Mouse (Mus musculus): ENCODE results near the gene Smg1.

Smg1 gene

DNA sequence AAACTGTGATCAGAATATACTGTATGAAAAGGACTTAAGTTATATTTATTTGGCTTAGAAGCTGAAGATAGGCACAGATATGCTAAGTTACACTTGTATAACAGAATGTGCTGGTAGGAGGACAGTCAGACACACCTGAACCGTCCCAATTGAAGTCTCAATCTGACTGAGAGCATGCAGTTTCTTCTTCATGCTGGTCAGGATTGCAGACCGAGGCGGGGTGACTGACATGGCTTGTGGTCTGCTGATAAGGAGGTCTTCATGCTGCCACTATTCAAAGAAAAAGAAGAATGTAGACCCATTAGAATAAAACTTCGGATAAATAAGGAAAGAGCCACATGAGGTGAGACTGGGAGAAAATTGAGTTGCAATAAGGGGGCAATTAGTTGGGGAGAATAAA is 100.3 kb downstream of the Smg1 start:
- DNase-seq (ENCODE audit: low spot score in 2 of 2): peak in 1 of 2 experiments; percentile 27

DNA sequence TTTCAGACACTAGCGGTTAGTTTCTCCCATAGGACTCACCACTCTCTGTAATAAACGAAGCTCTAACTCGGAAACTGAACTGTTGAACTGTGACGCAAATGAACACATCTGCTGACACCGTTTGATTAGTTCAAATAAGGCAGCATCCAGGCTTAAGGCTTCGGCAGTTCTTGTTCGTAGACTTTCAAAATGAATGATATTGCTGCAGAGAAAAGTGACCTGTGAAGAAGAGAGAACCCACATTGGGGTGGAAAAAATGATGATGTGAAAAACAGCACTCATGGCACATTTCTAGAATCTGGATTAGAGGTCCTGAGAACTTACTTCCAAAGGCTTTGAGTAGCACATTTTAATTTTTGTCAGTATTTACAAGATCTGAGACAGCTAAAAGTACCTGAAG is 102.2 kb downstream of the Smg1 start:
- no peak for DNase-seq (ENCODE audit: low spot score in 2 of 2)

DNA sequence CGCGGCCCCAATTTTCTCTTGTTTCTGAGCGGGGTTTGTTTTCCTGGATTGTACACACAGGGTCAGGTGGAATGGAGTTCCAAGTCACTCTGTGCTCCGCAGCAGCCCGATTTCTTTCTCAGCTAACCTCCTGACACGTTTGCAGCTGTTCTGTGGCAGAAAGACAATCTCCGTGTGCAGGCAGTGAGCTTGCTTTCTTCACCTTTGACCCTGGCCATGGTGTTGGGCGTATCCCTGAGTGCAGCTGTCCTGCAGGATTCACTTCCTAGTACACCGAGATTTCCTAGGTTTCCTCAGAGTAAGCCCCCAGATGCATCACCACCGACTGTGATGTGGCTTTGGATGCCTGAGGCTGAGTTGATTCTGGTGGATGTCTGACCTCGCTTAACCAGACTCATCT is 108.3 kb downstream of the Smg1 start:
- DNase-seq (ENCODE audit: low spot score in 2 of 2): no peak

DNA sequence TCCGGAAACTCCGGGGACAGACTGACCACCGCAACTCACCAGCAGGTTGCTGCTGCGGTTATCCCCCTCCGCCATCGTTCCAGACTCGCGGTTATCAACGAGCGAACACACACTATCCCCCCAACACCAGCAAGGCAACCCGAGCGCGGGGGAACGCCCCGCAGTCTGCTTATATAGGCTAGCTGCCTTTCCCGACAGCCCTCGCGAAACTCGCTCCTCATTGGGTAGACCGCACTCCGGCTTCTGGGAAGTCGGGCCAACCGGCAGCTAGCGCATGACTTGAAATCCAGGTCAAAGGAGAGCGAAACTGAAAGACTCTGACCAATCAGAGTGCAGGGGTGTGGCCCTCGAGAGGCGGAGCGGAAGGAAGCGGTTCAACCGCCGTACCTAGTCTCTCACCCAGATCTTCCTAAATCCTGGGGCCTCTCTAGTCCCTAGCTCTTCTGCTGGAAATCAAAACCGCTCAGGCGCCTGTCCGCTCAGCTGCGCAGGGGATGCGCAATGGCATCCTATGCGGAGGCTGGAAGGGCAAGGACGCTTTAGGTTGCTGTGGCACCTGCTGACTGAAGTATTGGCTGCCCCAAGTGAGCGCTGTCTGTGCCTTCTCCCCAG is 113.9 kb downstream of the Smg1 start, which contains the start of gene Arl6ip1:
Arl6ip1 (minus strand) TSS at position 233 of the 612 bp plus-strand sequence.
- peak; percentile 98 for DNase-seq (ENCODE audit: low spot score in 2 of 2)

DNA sequence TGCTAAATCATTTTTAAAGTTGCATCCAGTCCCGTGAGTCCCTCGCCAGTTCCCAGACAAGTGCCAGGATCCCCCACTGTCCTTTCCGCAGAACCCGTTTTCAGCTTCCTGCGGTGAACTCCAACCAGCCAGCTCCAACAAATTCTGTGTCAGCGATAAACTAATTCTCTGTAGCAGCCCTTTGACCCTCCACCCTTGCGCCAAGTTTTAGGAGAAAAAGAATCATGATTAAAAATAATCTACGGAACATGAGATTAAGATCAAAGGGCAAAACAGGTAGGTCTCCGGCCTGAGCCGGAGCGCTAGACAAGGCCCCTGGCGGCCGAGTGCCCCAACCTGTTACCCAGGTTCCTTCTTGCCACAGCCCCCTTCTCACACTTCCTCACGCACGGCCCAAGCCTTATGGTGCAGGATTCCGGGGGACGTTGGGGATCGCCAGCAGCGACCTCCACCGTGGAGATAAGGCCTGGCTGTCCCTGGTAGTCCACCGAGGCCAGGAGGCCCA is 114.5 kb downstream of the Smg1 start:
- no peak for DNase-seq (ENCODE audit: low spot score in 2 of 2)

DNA sequence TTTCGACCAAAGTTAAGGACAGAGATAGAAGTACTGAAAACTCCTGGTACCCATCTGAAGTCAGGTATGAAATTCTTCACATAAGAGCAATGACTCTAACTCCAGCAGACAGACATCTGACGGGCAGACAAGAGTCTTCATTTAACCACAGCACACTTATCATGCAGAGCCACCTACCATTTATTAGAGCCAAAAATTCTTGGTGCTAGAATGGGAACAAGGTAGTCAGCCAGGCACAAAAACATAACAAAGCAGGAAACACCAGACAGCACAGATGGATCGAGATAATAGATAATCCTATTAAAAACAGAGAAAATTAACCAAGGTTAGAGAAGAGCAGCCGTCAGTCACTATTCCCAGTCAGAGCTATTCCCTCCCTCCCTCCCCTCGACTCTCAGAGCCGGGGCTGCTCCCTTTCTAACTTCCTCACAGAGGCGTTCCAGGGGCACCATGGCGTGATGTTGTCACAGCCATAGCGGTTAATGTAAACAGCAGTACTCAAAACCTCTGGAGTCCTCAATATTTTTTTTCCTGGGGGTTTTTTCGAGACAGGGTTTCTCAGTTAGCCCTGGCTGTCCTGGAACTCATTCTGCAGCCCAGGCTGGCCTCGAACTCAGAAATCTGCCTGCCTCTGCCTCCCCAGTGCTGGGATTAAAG is 117.1 kb downstream of the Smg1 start:
- DNase-seq (ENCODE audit: low spot score in 2 of 2): no peak

DNA sequence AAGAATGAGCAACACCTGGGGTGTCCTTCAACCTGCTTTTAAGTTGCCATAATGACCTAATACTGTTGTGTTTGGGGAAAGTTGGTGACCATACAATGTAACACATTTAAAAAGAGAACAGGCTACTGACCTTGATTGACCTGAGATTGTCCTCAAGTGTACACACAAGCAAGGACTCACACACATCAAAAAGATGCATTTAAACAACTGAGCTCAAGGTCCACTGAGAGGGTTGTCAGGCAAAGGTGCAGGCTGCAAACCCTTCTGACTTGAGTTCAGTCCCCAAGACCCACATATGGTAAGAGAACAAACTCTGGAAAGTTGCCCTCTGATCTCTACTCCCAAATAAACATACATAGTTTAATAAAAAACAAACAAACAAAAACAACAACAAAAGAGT is 117.7 kb downstream of the Smg1 start:
- DNase-seq (ENCODE audit: low spot score in 2 of 2): no peak

DNA sequence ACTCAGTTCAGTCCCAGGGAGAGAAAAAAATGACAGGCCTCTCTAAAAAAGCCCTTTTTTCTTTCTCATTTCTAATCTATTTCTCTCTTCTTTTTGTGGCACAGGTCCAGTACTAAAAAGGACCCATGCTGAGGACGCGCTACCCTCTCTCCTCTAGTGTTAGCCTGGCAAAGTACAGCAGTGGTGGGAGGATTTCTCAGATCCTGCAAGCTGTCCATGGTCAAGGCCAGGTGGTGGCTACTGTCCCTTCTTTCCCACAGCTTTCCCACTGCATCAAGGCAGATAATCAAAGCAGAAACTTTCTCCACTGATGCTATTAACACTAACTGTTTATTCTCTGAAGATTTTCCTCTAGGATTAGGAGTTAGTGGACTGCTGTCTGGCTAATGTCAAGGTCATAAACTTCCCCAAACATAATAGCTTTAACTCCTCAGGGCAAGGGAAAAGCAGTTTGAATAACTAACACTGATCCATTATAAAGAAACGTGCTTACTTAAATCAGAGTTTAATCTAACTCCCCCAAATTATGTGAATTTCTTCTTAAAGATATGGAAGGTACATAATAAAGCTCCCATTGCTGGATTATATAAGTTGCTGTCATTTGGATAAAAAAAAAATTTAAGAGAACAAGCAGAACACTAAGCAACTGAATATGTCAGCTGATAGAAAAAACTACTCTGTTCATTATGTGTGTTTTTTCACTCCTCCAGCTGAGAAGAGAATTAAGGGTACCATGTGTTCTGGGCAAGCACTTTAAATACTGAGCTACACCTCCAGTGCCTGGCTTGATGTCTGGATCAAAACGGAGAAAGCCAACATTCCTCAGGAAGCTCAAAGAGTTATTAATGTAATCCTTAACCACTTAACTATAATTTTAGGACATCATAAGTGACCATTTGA is 119.7 kb downstream of the Smg1 start:
- DNase-seq (ENCODE audit: low spot score in 2 of 2): no peak

DNA sequence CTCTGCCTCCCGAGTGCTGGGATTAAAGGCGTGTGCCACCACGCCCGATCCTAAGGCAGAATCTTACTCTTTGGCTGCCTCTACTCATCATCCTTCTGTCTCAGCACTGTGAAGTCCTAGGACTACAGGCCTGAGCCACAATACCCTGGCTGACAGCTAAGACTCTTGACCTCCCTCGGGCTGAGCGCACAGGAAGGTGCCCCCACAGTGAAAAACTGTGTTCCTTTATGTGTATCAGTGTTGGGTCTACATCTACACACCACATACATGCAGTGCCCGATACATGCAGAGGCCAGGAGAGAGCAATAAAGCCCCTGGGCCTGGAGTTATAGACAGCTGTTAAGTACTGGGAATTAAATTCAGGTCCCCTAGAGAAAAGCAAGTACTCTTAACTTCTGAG is 121.2 kb downstream of the Smg1 start:
- DNase-seq (ENCODE audit: low spot score in 2 of 2): no peak

DNA sequence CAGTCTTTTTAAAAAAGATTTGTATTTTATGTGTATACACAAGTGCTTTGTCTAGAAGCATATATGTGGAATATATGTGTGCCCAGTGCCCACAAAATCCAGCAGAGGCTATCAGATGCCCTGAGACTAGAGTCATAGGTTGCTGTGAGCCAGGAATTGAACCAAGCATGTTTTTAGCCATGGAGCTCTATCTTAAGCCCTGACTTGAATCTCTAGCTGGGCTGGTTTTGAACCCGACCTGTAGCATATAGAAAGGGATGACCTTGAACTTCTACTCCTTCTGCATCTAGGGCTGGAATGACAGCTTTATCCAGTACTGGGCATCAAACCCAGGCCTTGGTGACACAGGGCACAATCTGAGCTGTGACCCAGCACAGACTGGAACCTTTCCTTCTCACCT is 122.8 kb downstream of the Smg1 start:
- no peak for DNase-seq (ENCODE audit: low spot score in 2 of 2)

DNA sequence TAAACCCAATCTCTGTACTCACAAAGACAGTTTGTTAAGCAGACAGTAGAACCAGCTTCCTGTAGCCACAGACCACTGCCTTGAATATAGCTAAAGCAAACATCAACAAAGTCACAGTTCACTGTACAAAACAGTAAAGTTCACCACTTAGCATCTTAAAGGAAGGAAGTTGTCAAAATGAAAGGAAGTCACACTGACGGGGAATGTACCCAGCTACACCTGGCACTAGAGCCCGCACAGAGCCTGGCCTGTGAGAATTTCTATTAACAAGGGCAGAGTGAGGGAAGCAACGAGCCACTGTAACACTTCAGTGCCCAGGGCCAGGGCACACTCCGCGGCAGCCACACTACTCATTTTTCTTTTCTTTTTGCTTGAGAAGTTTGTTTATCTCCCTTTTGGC is 123.5 kb downstream of the Smg1 start:
- DNase-seq (ENCODE audit: low spot score in 2 of 2): peak in 1 of 2 experiments; percentile 60

DNA sequence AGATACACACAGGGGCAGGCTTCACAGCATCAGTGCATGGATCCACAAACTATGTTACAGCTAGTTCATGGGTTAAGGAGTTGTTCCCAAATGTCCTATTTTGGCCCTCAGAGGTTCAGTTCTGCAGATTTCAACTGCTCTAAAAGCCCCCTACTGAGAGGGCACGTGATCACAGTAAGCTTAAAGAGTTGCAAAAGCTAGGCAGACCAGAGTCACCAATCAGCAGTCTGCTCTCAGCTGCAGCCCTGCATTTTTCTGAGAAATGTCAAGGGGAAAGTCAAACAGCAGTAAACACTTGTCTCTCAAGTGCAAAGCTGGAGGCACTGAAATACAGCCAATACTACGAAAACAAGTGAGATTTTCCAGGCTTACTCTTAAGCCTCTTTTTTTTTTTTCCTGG is 124.3 kb downstream of the Smg1 start:
- DNase-seq (ENCODE audit: low spot score in 2 of 2): no peak

DNA sequence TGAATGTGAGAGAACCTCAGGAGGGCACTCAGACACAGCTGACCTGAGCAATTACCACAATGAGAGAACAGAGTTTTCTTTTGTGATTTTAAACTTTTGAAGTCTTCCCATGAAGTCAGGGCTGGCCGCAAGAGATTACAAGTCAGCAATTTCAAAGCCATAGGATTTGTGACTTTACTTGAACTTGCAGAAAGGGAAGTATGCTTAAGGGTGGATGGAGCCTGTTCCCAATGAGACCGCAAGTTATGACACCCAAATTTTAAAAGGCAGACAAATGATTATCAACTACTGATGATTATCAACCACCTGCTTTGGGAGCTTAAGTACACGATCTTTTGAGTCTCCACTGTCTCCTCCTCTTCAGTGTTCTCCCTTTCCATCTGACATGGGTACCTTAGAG is 125.0 kb downstream of the Smg1 start:
- no peak for DNase-seq (ENCODE audit: low spot score in 2 of 2)

DNA sequence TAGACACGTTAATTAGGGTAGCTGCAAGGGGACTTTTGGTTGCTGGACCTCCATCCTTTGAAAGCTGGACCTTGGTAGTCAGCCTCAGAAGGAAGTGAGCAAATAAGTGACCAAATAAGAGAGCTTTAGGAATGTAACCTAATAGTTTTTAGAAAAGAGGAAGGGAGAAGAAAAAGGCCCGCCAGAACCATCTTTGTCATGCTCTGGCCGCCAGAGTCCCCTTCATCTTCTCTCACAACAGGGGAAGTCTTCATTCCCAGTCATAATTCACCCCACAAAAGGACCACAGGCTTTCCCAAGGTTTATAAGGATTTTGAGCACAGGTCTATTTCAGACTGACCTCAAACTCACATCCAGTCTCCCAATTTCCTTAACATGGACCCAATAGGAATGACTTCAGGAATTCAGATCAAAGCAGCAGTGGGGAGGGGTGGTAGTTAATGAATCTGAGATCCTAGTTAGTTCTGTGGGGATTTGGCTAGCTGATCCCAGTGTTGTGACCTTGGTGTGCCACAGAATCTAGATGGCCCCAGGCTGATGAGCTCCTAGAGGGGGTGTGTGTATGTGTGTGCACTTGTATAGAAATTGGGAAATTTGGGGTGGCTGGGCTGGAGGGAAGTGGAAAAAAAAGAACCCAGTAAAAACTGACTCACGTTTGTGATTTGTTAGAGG is 125.8 kb downstream of the Smg1 start:
- no peak for DNase-seq (ENCODE audit: low spot score in 2 of 2)

DNA sequence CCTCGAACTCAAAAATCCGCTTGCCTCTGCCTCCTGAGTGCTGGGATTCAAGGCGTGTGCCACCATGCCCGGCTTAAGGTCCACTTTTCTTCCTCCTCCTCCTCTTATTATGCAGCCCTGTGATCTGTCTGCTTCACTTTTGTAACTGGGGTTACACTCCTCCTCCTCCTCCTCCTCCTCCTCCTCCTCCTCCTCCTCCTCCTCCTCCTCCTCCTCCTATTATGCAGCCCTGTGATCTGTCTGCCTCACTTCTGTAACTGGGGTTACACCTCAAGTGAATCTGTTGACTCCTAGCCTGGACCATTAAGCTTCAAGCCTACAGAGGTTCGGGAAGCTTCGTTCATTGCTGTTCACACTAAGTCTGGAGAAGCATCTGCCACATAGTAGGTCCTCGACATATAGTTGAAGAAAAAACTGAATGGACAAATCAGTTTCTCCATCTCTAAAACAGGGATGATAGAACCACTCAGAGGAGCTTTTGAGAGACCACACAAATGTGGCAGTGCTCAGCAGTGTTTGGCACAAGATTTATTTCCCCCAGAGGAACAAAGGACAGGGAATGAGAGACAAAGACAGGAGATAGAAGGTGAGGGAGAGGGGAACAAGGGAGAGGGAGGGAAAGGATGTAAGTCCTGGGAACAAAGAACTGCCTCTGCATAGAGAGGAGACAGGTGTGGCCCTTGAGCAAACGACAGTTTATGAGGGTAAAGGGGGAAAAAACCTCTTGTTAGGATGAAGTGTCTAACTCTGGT is 126.5 kb downstream of the Smg1 start:
- no peak for DNase-seq (ENCODE audit: low spot score in 2 of 2)

DNA sequence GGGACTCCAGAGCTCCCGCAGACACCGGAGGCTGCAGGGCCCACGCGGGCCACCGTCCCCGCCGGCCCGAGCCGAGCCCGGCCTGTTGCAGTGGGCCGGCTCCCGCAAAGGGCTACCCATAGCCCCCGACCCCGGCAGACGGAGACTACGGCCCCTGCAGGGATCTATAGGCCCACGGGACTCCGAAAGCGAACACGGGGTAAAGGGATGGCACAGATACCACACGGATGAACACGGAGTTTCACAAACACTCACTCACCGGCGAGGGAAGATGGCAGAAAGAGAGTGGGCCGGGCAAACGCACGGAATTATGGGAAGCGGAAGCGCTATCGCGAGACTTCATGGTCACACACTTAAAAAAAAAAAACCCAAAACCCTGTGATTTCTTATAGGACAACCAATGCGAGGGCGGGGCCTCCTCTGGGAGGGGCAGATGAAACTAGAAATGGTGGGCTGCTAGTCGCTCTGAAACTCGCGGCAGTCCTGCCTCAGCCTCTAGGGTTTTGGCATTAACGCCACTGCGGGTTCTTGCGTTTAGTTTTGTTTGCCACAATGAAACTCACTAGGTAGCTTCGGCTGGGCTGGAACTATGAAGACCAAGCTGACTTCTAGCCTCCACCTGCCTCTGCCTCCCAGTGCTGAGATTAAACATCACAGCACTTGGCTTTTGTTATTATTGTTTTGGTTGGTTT is 127.4 kb downstream of the Smg1 start, which contains the start of gene Rps15a:
Rps15a (minus strand) TSS at position 312 of the 692 bp plus-strand sequence.
- DNase-seq (ENCODE audit: low spot score in 2 of 2): peak; percentile 94 to 98

DNA sequence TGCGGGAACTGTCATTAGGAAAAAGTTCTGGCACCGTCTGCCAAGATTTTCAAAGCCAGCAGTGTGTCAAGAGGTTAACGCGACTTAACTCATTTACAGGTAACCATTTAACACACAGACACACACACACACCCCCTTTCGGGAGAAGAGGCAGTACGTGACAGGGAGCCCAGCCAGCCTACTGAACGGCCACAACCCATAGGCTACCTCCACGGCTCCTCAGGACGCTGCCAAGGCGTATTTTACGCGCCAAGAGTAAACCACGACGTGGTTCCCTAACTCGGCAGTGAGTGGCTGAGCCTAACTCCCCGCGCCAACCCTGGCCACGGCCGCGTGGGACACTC is 128.0 kb downstream of the Smg1 start:
- no peak for DNase-seq (ENCODE audit: low spot score in 2 of 2)

DNA sequence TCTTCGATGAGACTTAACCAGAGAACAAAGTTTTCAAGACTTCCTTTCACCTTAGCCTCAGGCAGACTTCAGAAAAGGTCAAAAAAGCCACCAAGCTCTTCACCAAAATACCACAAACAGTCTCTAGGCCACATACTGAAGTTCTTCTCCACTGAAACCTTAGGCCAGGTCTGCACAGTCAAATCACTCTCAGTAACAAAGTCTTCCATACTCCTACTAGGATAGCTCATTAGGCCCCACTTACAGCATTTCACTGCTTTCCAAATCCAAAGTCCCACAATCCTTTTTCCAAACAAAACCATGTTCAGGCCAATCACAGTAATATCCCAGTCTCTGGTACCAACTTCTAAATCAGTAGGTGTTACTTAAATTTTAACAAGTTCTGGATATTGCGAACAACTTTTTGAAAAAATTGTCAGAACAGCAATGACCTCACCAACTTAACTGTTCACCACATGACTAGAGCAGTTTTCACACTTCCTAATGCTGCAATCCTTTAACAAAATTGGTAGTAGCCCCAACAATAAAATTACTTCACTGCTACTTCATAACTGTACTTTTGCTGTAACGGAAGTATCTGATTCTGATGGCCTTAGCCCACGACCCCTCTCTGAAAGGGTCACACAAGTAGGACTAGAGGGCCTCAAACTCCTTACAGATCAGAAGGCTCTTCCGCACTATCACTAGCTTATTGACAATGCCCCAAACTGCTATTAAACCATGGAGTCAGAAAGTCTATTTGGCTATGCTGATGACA is 129.8 kb downstream of the Smg1 start:
- DNase-seq (ENCODE audit: low spot score in 2 of 2): no peak

DNA sequence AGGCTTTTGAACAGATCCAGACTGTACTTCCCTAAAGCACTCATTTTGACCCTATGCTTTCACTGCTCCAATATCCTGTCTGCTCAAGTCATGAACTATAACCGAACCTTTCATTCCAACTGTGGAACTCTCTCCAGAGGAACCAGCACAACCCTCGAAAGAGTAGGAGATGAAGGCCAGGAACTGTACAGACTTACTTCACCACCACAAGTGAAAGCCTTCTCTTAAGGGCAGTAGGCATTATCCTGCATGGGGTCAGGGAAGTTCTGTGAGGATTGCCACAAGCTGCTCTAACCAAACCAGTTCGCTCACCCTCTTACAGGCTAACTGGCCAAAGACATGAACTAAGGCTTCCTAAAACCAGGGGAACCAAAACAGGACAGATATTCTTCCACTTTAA is 132.3 kb downstream of the Smg1 start:
- DNase-seq (ENCODE audit: low spot score in 2 of 2): no peak

DNA sequence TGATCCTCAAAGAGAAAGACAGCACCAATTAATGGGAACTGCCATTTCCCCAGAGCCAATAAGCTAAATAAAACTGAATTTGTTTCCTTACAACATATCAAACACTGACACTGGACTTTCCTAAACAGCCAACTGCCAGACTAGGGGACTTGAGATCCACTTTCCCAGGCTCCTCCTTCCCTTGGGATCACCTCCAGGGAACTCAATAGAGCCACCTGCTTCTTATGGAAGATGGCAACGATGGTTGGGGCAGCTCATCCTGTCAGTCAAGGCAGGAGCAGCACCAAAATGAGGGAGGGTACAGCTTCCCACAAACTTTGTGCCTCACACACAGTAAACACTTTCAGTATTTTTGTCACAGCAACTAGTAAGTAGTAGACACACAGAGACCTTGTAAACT is 135.8 kb downstream of the Smg1 start:
- no peak for DNase-seq (ENCODE audit: low spot score in 2 of 2)

All from spleen, postnatal 10 days (tissue).